In the genomic region with DNA sequence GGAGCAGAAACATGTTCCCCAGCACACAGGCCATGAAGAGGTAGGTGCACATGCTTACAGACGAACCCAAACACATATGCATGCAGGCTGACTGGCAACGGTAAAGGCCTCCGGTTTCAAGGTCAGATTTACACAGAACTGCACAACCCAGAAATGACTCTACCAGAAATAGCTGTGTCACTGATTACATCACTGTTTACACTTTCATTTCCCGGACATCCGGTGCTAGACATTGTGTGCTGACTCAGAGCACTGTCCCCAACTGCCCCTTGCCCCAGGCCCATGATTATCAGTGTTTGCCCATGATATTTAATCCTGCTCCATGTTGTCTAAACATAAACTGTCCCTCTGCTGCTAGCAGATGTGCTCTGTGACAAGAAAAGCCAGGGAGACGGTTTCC, we compare ENCODE assay signal across 27 mouse cellular contexts. TPM values are rescaled to one million over a fixed set of nuclear protein-coding genes. Genes with fewer than 3 reads are reported as not detected.
DNase-seq lines count a peak whose midpoint lies in the region; ATAC-seq lines count a peak whose summit lies in the region.
"Had no signal": no experiment of that assay in that cellular context is flagged by ENCODE, and none has a peak within 500 bp of the region (broad histone marks: within the 10 kb centered on the region; RNA-seq: fewer than 3 reads in every experiment).

No protein-coding gene starts in this region.

- no peak for ATAC-seq in midbrain, embryonic 11.5 days (ENCODE audit: low FRiP score)
- no peak for ATAC-seq in midbrain, embryonic 16.5 days
- ATAC-seq in stomach, embryonic 14.5 days (ENCODE audit: insufficient number of reproducible peaks, insufficient read depth, low FRiP score, low read depth): 0 out of 2 replicates have a peak, but pooled peaks have one; percentile 23
- no peak for ATAC-seq in neural tube, embryonic 15.5 days (ENCODE audit: low FRiP score)
- ATAC-seq: CD4-positive, CD25-positive, alpha-beta regulatory T cell, adult 4 months; forebrain, embryonic 15.5 days had no signal

- H3K4me1 ChIP-seq in midbrain, embryonic 11.5 days (ENCODE audit: control insufficient read depth, insufficient read depth, low read length): no peaks in the 10 kb centered on the region
- 0 out of 2 replicates have a peak, but pooled peaks cover 2% of the 10 kb centered on the region for H3K4me1 ChIP-seq in midbrain, embryonic 16.5 days (ENCODE audit: control insufficient read depth, insufficient read depth, low read length)
- no peaks in the 10 kb centered on the region for H3K4me1 ChIP-seq in stomach, embryonic 14.5 days (ENCODE audit: control insufficient read depth, insufficient read depth, low read length)
- no peaks in the 10 kb centered on the region for H3K4me1 ChIP-seq in neural tube, embryonic 15.5 days
- H3K4me1 ChIP-seq: embryonic facial prominence, embryonic 15.5 days; forebrain, embryonic 15.5 days; hindbrain, embryonic 13.5 days; megakaryocyte, embryonic 14.5 days; neural tube, embryonic 12.5 days had no signal

- H3K27ac ChIP-seq in midbrain, embryonic 11.5 days (ENCODE audit: low read depth, low read length): no peak overlapping the region
- no peak overlapping the region for H3K27ac ChIP-seq in midbrain, embryonic 16.5 days (ENCODE audit: low read length)
- no peak overlapping the region for H3K27ac ChIP-seq in stomach, embryonic 14.5 days (ENCODE audit: low read length)
- no peak overlapping the region for H3K27ac ChIP-seq in neural tube, embryonic 15.5 days (replicated peaks)
- H3K27ac ChIP-seq: embryonic facial prominence, embryonic 15.5 days; forebrain, embryonic 15.5 days; heart, embryonic 13.5 days; hindbrain, embryonic 13.5 days; kidney, postnatal 0 days; neural tube, embryonic 12.5 days had no signal

- H3K9me3 ChIP-seq in midbrain, embryonic 11.5 days (ENCODE audit: control insufficient read depth, low read length): no peaks in the 10 kb centered on the region
- no peaks in the 10 kb centered on the region for H3K9me3 ChIP-seq in midbrain, embryonic 16.5 days (replicated peaks; ENCODE audit: control insufficient read depth, low read length, poor library complexity, severe bottlenecking)
- H3K9me3 ChIP-seq in stomach, embryonic 14.5 days (ENCODE audit: control insufficient read depth, low read depth, low read length): no peaks in the 10 kb centered on the region
- H3K9me3 ChIP-seq in neural tube, embryonic 15.5 days (replicated peaks): no peaks in the 10 kb centered on the region
- H3K9me3 ChIP-seq: embryonic facial prominence, embryonic 15.5 days; forebrain, embryonic 15.5 days; heart, embryonic 13.5 days; hindbrain, embryonic 13.5 days; neural tube, embryonic 12.5 days had no signal

- H3K4me3 ChIP-seq in midbrain, embryonic 11.5 days (ENCODE audit: low read depth, low read length): no peak overlapping the region
- H3K4me3 ChIP-seq in midbrain, embryonic 16.5 days (ENCODE audit: low read depth, low read length): no peak overlapping the region
- H3K4me3 ChIP-seq in stomach, embryonic 14.5 days (ENCODE audit: low read depth, low read length): no peak overlapping the region
- H3K4me3 ChIP-seq in neural tube, embryonic 15.5 days (replicated peaks): no peak overlapping the region
- H3K4me3 ChIP-seq: embryonic facial prominence, embryonic 15.5 days; forebrain, embryonic 15.5 days; heart, embryonic 13.5 days; hindbrain, embryonic 13.5 days; megakaryocyte, embryonic 14.5 days; neural tube, embryonic 12.5 days had no signal

- no peak overlapping the region for H3K4me2 ChIP-seq in midbrain, embryonic 11.5 days
- no peak overlapping the region for H3K4me2 ChIP-seq in midbrain, embryonic 16.5 days (ENCODE audit: low read length)
- H3K4me2 ChIP-seq in stomach, embryonic 14.5 days (replicated peaks; ENCODE audit: low read depth, low read length): no peak overlapping the region
- no peak overlapping the region for H3K4me2 ChIP-seq in neural tube, embryonic 15.5 days
- H3K4me2 ChIP-seq: embryonic facial prominence, embryonic 15.5 days; forebrain, embryonic 15.5 days; heart, embryonic 13.5 days; hindbrain, embryonic 13.5 days; neural tube, embryonic 12.5 days had no signal

- peak; percentile 2 for DNase-seq in adrenal gland, adult 2 months
- DNase-seq in adrenal gland, adult 18-20 months (ENCODE audit: low spot score in 2 of 2): no peak
- peak; percentile 51 for DNase-seq in midbrain, embryonic 11.5 days (ENCODE audit: low spot score, missing footprints)
- no peak for DNase-seq in kidney, postnatal 4 days
- no peak for DNase-seq in right cerebral cortex, adult 2 months (ENCODE audit: low spot score in 2 of 2)
- DNase-seq: cerebellum, adult 11 months; cerebellum, adult 9-11 months; gastrocnemius, postnatal 10 days; kidney, adult 2 months; lung, adult 2 months; lung, postnatal 36 days; midbrain, embryonic 14.5 days; right cerebral cortex, adult 18-20 months; thymus, adult 18-20 months; thymus, postnatal 36 days had no signal

- WGBS in midbrain, embryonic 11.5 days: 78% methylated on average over 6 of the region's 6 CpGs
- 83% methylated on average over 6 of the region's 6 CpGs for WGBS in midbrain, embryonic 16.5 days
- WGBS in stomach, embryonic 14.5 days: 38% methylated on average over 6 of the region's 6 CpGs
- 82% methylated on average over 6 of the region's 6 CpGs for WGBS in neural tube, embryonic 15.5 days

- no peak overlapping the region for H3K9ac ChIP-seq in midbrain, embryonic 11.5 days (ENCODE audit: low read length)
- no peak overlapping the region for H3K9ac ChIP-seq in midbrain, embryonic 16.5 days (ENCODE audit: low read depth, low read length)
- no peak overlapping the region for H3K9ac ChIP-seq in stomach, embryonic 14.5 days (replicated peaks; ENCODE audit: low read depth, low read length)
- no peak overlapping the region for H3K9ac ChIP-seq in neural tube, embryonic 15.5 days (replicated peaks)
- H3K9ac ChIP-seq: embryonic facial prominence, embryonic 15.5 days; forebrain, embryonic 15.5 days; heart, embryonic 13.5 days; hindbrain, embryonic 13.5 days; neural tube, embryonic 12.5 days had no signal

- H3K36me3 ChIP-seq in midbrain, embryonic 11.5 days (ENCODE audit: control insufficient read depth, insufficient read depth, low read length): no peaks in the 10 kb centered on the region
- no peaks in the 10 kb centered on the region for H3K36me3 ChIP-seq in midbrain, embryonic 16.5 days (ENCODE audit: control insufficient read depth, insufficient read depth, low read length)
- no peaks in the 10 kb centered on the region for H3K36me3 ChIP-seq in stomach, embryonic 14.5 days (ENCODE audit: control insufficient read depth, insufficient read depth, low read length)
- H3K36me3 ChIP-seq in neural tube, embryonic 15.5 days: no peaks in the 10 kb centered on the region
- H3K36me3 ChIP-seq: embryonic facial prominence, embryonic 15.5 days; forebrain, embryonic 15.5 days; heart, embryonic 13.5 days; hindbrain, embryonic 13.5 days; neural tube, embryonic 12.5 days had no signal

- no peaks in the 10 kb centered on the region for H3K27me3 ChIP-seq in midbrain, embryonic 11.5 days (ENCODE audit: control insufficient read depth, insufficient read depth, low read length)
- H3K27me3 ChIP-seq in midbrain, embryonic 16.5 days (ENCODE audit: control insufficient read depth, insufficient read depth, low read depth, low read length): no peaks in the 10 kb centered on the region
- no peaks in the 10 kb centered on the region for H3K27me3 ChIP-seq in stomach, embryonic 14.5 days (ENCODE audit: control insufficient read depth, insufficient read depth, low read length)
- H3K27me3 ChIP-seq in neural tube, embryonic 15.5 days (replicated peaks): no peaks in the 10 kb centered on the region
- H3K27me3 ChIP-seq: embryonic facial prominence, embryonic 15.5 days; forebrain, embryonic 15.5 days; heart, embryonic 13.5 days; hindbrain, embryonic 13.5 days; megakaryocyte, embryonic 14.5 days; neural tube, embryonic 12.5 days had no signal

RNA-seq across cellular contexts. Expression of a gene that starts 32.2 kb away (rescaled TPM):
- under 1 TPM; 0.43 to 0.55 TPM for total RNA-seq in adrenal gland, adult 2 months (2021)
- 0.11 and 0.17 TPM in 2 replicates for polyA plus RNA-seq in adrenal gland, adult 2 months (2012; rRNA removed)
- under 1 TPM; 0.29 to 0.30 TPM for total RNA-seq in adrenal gland, adult 18-20 months (2021)
- polyA plus RNA-seq in midbrain, embryonic 11.5 days (2014; fragmentation: Nextera tagmentation; extraction: Ambion mirVana): 8.5 and 9.7 TPM in 2 replicates
- 19.0 and 19.7 TPM in 2 replicates for polyA plus RNA-seq in midbrain, embryonic 16.5 days (2015; fragmentation: Nextera tagmentation; extraction: Ambion mirVana)
- 4.3 TPM in 2 replicates for polyA plus RNA-seq in stomach, embryonic 14.5 days (2014; fragmentation: Nextera tagmentation; extraction: Ambion mirVana)
- 18.3 and 21.7 TPM in 2 replicates for polyA plus RNA-seq in neural tube, embryonic 15.5 days (2015; fragmentation: Nextera tagmentation; extraction: Ambion mirVana)
- total RNA-seq: common myeloid progenitor, adult 5-6 weeks had no signal
- polyA plus RNA-seq: CD4-positive, CD25-positive, alpha-beta regulatory T cell, adult 4 months had no signal

Comparison
In these comparisons a context has a peak if more than half of its experiments do, and no peak if none do; other contexts are left out.
1. DNase-seq: peak in adrenal gland, adult 2 months (single experiment) and midbrain, embryonic 11.5 days (single experiment); none in adrenal gland, adult 18-20 months (0 of 2), kidney, postnatal 4 days (0 of 2) and right cerebral cortex, adult 2 months (0 of 2).